Mouse (Mus musculus) gastrocnemius, adult 18-20 months (tissue): Measurements from ENCODE around the gene Tbck. TPM values are rescaled to one million over a fixed set of nuclear protein-coding genes. Genes with fewer than 3 reads are reported as not detected.

ENCODE experiments used
- DNase-seq: peaks from one replicate; pipeline ENCODE4 v3.0.0; 2021; ENCODE audit warnings: low spot score
- total RNA-seq, 2 experiments: library from RNA; stranded (reverse); gene quantifications; 2 replicates each; pipeline ENCODE4 v1.2.3; 2021

Tbck gene
- total RNA-seq, 2 experiments from 2014 or later, result 8.6 to 8.8 TPM

GRCm38 (mm10) chr3:132866984-132867383 lies 183.0 kb downstream of the Tbck start:
- no peak for DNase-seq

GRCm38 (mm10) chr3:132868838-132869237 lies 184.9 kb downstream of the Tbck start:
- no peak for DNase-seq

GRCm38 (mm10) chr3:132870079-132870478 lies 186.1 kb downstream of the Tbck start:
- DNase-seq, result no peak

GRCm38 (mm10) chr3:132871318-132871904 lies 187.5 kb downstream of the Tbck start:
- peak; percentile 15 for DNase-seq

- DNase-seq, result no peak
Measured at GRCm38 (mm10) chr3:132873251-132873650, 189.3 kb downstream of the Tbck start.

- no peak for DNase-seq
Measured at GRCm38 (mm10) chr3:132876011-132876708, 192.2 kb downstream of the Tbck start.

- no peak for DNase-seq
Measured at GRCm38 (mm10) chr3:132876933-132877676, 193.2 kb downstream of the Tbck start.

- DNase-seq, result no peak
Measured at GRCm38 (mm10) chr3:132880361-132880760, 196.4 kb downstream of the Tbck start.

GRCm38 (mm10) chr3:132880826-132881225 lies 196.9 kb downstream of the Tbck start:
- no peak for DNase-seq

- no peak for DNase-seq
Measured at GRCm38 (mm10) chr3:132883256-132883655, 199.3 kb downstream of the Tbck start.

GRCm38 (mm10) chr3:132884459-132884858 lies 200.5 kb downstream of the Tbck start:
- no peak for DNase-seq

- no peak for DNase-seq
Measured at GRCm38 (mm10) chr3:132886419-132887050, 202.6 kb downstream of the Tbck start.

GRCm38 (mm10) chr3:132887074-132887848 lies 203.3 kb downstream of the Tbck start:
- no peak for DNase-seq

Other genes with a start within 250 kb of the Tbck start
- gene Gimd1, start 54.3 kb upstream of the Tbck start, total RNA-seq, result not detected
- 10 to 100 TPM; 68.8 to 80.6 TPM for gene Aimp1, start 226 bp downstream of the Tbck start, total RNA-seq